Mouse (Mus musculus) liver (tissue): Measurements from ENCODE around the gene Stx19.
A peak's percentile ranks its signal among the peaks of the same experiment; 100 is the strongest.

Experiments
- DNase-seq: peaks from one replicate; pipeline ENCODE4 v3.0.0-alpha.2; 2020; ENCODE audit warnings: mixed read lengths

The Stx19 gene

GRCm38 (mm10) chr16:62814491-62814890 is at the start of gene Stx19:
Gene Stx19, plus strand, starts transcription at chr16:62814676.
- DNase-seq, result no peak

DNA sequence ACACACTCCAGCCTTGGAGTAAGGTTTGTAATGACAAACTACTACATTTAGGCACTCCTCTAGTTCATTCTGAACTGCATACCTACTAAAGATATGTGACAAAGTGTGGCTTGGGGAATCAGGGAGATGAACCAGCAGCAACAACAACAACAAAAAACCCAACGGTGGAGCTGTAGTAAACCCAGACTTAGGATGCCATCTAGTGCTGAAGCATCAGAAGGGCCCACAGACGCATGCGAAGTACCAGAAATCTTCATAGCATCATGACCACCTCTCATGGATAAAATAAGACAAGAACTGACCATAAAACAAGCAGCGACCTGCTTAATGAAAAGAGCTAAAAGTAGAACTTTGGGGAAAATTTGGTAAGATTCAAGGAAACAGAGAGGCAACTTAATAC is 41.0 kb upstream of the Stx19 start:
- DNase-seq, result no peak

GRCm38 (mm10) chr16:62776034-62776433 is 38.4 kb upstream of the Stx19 start:
- no peak for DNase-seq

DNA sequence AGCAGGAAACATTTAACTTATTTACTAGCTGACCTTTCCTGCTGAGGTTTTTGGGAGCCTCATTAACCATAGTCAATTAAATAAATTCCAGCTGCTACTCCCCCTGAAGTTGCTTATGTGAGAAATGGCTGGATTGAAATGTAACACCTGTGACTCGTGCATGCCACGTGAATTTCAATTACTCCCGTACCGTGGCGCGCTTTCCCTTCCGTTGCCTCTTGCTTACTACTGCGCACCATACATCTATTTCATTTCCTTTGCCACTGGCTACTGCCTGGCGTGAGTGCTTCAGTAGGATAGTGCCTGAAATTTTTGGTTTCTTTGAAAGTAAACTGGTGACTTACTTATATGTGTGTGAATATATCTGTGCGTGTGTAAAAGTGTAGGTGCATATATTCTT is 36.2 kb upstream of the Stx19 start:
- DNase-seq, result no peak

DNA sequence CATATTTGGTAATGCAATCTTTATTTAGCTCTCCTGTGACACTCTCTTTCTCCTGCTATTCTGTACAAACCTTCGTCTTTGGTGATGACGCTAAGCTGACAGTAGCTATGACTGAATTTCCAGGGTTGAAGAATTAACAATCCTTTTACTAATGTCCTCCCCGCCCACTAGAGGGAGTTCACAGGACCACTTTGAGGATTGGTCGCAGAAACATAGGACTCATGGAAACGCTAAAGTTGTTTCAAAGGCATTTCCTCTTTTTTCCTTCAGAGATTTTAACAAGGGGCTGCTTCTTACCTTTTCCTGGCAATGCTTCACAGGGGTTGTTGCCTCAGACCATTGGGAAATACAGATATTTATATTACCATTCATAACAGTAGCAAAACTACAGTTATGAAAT is 32.2 kb upstream of the Stx19 start:
- no peak for DNase-seq

DNA sequence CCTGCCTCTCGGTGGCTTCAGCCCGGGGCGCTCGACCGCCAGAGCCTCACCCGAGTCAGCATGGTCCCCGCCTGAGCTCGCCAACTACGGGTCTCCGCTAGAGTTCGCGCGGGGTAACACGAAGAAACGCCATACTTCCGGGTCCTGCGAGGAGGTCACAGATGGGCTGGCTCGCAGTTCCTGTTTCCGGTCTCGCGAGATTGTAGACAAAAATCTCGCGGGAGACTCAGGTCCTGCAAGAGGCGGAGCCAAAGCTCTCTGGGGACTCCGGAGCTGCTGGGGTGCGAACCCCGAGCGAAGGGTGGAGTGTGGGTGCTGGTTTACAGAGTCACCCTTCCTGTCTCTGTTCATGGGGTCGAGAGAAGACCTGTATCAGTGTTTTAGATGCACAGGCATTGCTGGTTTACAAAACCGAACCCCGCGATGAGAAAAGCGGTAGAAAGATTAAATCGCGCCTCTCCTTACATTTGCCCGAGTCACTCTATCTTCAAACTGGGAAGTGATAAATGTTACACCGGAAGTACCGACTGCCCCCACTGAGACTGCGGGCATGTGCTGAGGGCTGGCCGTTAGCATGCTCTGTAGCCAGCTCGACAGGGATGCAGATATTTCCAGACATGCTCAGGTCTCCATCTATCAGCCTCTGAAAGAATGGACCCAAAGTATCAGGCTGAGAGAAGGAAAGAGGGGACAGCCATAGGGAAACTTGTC is 27.7 kb upstream of the Stx19 start, which contains the start of gene Nsun3:
TSS of gene Nsun3 (minus strand) at position 198 of the 711 bp plus-strand sequence.
- peak; percentile 93 for DNase-seq

GRCm38 (mm10) chr16:62796608-62797007 is 17.9 kb upstream of the Stx19 start:
- no peak for DNase-seq

DNA sequence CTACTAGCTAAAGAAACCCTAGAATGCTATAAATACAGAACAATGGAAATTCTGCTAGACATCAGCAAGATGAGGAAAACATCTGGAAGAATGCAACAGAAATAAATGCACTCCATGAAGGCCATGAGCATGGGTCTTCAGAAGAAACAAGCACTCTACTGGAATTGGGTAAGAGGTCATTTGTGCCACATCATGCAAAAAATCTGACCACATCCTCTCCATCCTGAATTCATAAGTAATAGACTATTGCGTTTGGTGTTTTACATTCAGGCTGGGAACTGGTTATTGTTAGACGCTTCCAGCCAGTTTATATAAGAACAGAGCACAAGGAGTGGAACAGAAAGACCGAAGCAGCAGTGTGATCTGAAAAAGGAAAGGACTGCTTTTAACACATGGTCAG is 15.7 kb upstream of the Stx19 start:
- no peak for DNase-seq

- no peak for DNase-seq
These were observed 15.1 kb upstream of the Stx19 start for GRCm38 (mm10) chr16:62799426-62799825.

- no peak for DNase-seq
These were observed 14.6 kb upstream of the Stx19 start for GRCm38 (mm10) chr16:62799839-62800238.

- no peak for DNase-seq
These were observed 9.9 kb upstream of the Stx19 start for GRCm38 (mm10) chr16:62804621-62805020.

DNA sequence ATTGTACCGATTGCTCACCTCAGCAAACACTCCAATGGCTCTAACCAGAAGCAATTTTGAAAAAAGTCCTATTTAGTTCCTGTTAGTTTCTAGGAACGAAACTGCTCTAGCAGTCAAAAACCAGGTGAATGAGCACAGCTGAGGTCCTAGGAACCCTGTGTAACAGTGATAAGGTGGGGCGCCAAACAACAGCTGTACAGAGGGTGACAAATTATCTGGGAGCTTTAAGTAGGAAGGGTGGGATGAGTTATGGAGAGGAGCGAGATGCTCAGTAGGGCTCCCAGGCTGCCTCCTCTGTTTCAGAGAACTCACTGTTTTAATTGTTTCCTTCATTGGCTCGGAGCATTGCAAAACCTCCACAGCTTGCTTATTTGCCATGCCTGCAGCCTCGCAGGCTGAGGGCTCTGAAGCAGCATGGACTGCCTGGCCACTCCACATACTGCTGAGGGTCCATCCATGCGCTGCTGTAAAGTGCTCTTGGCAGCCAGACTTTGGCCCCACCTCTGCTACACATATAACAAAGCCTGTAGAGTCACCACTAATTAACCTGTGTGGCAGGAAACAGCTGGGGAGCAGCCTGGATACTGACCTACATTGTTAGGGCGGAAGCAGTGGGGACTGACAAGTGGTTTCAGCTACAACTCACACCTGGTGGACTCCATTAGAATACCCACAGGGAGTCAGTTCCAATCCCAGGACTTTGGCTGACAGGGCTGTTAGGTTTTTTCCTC is 7.1 kb upstream of the Stx19 start:
- DNase-seq, result no peak

DNA sequence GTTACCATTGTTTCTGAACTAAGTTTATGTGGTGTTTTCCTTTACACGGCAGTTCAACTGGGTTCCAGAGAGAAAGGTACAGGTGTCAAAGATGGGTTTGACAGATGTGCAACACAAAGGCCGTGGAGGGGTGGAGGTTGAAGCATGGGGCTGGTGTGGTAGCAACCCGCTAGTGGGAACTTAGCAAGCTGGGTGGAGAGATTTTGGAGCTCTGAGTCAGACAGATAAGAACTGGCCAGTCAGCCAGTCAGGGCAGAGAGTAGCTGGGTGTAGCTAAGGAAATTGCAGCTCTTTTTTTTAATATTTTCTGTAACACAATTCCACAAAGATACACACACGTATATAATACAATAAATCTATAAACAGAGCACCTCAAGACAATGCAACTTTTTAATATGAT is 3.6 kb upstream of the Stx19 start:
- DNase-seq, result no peak

GRCm38 (mm10) chr16:62813790-62814189 is 686 bp upstream of the Stx19 start:
- no peak for DNase-seq

DNA sequence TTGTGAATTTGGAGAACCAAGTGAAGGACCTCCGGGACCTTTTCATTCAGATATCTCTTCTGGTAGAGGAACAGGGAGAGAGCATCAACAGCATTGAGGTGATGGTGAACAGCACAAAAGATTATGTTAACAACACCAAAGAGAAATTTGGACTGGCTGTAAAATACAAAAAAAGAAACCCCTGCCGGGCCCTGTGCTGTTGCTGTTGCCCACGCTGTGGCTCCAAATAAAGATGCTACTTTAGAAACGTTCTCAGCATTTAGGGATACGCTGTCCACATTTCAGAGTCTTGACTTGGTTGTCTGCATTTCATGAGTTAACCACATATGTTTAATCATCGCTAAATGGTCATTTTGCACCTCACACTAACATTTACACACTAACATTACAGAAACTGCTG is 8.0 kb downstream of the Stx19 start:
- DNase-seq, result no peak

DNA sequence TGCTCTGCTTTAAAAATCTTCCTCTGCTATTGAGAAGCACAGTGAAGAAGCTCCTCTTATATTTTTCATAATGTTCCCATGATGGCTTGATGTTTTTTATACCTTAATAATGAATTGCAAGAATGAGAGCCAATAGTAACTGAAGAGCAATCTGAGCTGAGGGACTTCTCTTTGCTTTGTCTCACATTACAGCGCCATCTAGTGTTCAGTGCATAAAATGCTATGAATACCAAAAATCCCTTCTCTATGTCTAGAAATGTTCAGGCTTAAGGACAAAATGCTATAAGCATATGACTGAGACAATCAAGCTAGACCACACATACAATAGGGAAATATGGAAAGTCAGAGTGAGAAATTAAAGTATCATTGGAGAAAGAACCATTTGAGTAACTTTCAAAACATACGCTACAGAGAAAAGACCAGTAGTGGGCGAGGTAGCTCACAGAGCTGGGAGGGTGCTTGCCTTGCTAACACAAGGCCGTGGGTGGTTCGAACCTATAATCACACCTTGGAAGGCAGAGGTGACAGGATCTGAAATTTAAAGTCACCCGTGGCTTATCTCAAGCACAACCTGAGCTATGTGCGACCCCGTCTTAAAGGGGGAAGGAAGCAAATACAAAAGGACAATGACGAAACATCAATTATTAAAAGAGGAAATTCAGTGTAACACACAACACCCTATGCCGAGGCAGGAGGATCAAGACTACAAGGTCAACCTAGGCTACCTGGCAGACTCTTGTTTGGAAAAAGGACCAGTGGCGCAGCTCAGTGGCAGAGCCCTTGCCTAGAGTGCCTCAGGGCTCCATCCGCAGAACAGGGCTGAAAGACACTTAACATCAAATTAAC is 11.9 kb downstream of the Stx19 start:
- DNase-seq, result no peak

GRCm38 (mm10) chr16:62832027-62832426 is 17.6 kb downstream of the Stx19 start:
- DNase-seq, result no peak

DNA sequence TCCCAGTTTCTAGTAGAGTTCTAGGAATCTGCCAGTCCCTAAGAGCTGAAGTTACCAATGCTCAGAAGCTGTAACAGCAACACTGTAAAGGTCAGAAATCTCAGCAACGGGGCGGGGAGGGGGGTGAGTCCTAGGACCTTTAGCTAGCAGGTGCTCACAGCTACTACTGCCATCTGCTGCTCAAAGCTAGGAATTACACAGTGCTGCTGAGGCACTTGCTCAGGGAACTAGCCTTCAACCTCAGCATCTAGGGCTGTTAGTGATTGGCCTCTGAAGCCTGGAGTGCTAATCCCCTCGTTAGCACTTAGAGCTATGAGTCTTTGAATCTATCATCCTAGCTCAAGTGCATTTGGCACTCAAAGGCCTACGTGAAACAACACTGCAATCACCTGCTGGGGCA is 18.0 kb downstream of the Stx19 start:
- peak; percentile 59 for DNase-seq

DNA sequence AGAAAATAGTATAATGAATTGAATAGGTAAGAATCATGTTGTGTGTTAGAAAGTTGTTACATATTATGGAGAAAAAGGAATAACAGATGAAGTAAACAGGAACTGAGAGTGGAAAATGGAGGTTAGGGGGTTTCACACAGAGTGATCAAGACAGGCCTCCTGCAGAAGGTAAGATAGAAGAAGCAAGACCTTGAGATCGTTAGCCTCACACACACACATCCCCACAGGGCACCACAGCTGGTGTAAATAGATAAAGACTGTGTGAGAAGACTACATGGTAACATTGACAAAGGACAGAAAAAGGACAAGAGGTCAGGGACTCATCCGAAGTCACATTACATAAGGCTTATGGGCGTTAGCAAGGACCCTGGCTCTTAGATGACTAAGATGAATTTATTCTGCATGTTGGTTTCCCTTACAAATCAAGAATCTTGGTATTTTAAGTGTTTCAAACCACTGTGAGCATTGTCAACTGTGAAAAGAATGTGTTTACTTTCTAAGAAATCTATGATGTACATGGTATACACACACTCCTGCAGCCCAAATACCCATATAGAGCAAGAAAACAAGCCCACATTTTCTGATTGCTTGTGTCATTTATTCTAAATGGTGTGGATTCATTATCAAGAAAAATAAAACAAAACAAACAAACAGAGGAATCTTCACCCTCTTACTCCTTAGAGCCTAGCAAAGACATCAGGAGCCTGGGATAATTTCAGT is 19.7 kb downstream of the Stx19 start:
- peak; percentile 51 for DNase-seq

DNA sequence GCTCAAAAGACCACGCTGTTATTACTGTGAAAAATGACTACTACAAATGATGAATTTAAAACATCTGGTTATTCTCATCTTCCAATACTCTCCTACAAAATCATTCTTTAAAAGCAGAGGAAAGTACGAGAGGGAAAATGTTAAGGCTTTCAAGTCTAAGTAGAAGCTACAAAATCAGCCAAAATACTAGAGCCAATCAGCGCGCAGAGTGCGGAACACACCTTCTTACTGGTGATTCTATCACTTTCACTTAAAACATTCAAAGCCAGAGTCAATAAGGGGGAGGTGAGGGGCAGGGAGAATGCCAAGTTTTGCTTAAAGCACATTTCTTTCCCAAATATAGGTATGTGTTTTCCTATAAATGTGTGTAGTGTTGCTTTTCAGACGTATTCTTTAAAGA is 30.9 kb downstream of the Stx19 start:
- no peak for DNase-seq

- DNase-seq, result peak; percentile 92
These were observed 32.2 kb downstream of the Stx19 start, which contains the start of gene Arl13b for GRCm38 (mm10) chr16:62846498-62847312. Gene Arl13b, minus strand, starts transcription at chr16:62847040.
